In genomic region chr1:23934669-23935407, GRCm38 (mm10) we compare ENCODE assay signal across 12 mouse cellular contexts. TPM values are rescaled to one million over a fixed set of nuclear protein-coding genes. Genes with fewer than 3 reads are reported as not detected.
DNase-seq lines count a peak whose midpoint lies in the region; TF ChIP-seq lines count a peak whose summit lies in the region.
"Had no signal": no experiment of that assay in that cellular context is flagged by ENCODE, and none has a peak within 500 bp of the region (broad histone marks: within the 10 kb centered on the region; RNA-seq: fewer than 3 reads in every experiment).

No protein-coding gene starts in this region.

- H3K79me2 ChIP-seq in heart, adult 2 months (replicated peaks; ENCODE audit: control insufficient read depth, insufficient read depth, low read length): no peaks in the 10 kb centered on the region

- no peak for TF ChIP-seq POLR2A in heart, adult 2 months (IDR thresholded peaks at IDR 0.05; ENCODE audit: insufficient read depth, low read depth, low read length)

- H3K9ac ChIP-seq in heart, adult 2 months (ENCODE audit: low read depth, low read length): no peak overlapping the region
- H3K9ac ChIP-seq: liver, embryonic 14.5 days had no signal

- H3K36me3 ChIP-seq in heart, adult 2 months (ENCODE audit: control insufficient read depth, insufficient read depth, low read length): no peaks in the 10 kb centered on the region

- intact Hi-C loops in left cerebral cortex, postnatal 4 days (cut with DNase I): loop anchor here (10.0 kb wide), 1 partner anchor 50 kb away; no protein-coding TSS in a partner anchor
- intact Hi-C loops in heart, adult 2 months (cut with DNase I): no loop called here

- TF ChIP-seq CTCF in heart, adult 2 months (IDR thresholded peaks at IDR 0.05): no peak

- no peaks in the 10 kb centered on the region for H3K27me3 ChIP-seq in heart, adult 2 months (ENCODE audit: control insufficient read depth, insufficient read depth, low read length)

- no peak overlapping the region for H3K4me3 ChIP-seq in heart, adult 2 months

- H3K27ac ChIP-seq in heart, adult 2 months: no peak overlapping the region
- H3K27ac ChIP-seq: liver, embryonic 14.5 days; macrophage; stomach, postnatal 0 days had no signal

- TF ChIP-seq EP300 in heart, adult 2 months (IDR thresholded peaks at IDR 0.05; ENCODE audit: insufficient read depth, low read depth, low read length): no peak

- peak; percentile 26 to 53 for DNase-seq in left cerebral cortex, adult 18-20 months (ENCODE audit: low spot score in 2 of 2)
- no peak for DNase-seq in left cerebral cortex, postnatal 4 days
- peak; percentile 28 for DNase-seq in ZHBTc4 (ENCODE audit: low read depth, low spot score)
- DNase-seq in frontal cortex, postnatal 14 days (ENCODE audit: low spot score in 2 of 2): peak; percentile 19 to 34
- peak; percentile 41 to 57 for DNase-seq in right cerebral cortex, adult 2 months (ENCODE audit: low spot score in 2 of 2)
- no peak for DNase-seq in heart, adult 2 months
- DNase-seq in neural tube, embryonic 10.5 days (ENCODE audit: extremely low spot score, low spot score): no peak
- DNase-seq: cerebellum, adult 8-10 months; kidney, adult 11 months had no signal

- H3K4me1 ChIP-seq in heart, adult 2 months (ENCODE audit: control insufficient read depth, insufficient read depth, low read length): no peaks in the 10 kb centered on the region

- 57% methylated on average over 8 of the region's 8 CpGs for WGBS in heart, adult 2 months

RNA-seq across cellular contexts. Expression of gene Smap1, which starts 12.7 kb away (rescaled TPM):
- total RNA-seq in left cerebral cortex, adult 18-20 months (2021): 100 to 1,000 TPM; 140 to 143 TPM
- total RNA-seq in left cerebral cortex, postnatal 4 days (2021): 100 to 1,000 TPM; 207 to 219 TPM
- total RNA-seq in heart, adult 2 months (2021): 10 to 100 TPM; 19.1 to 20.0 TPM
- 21.6 and 37.0 TPM in 2 replicates for polyA plus RNA-seq in heart, adult 2 months (2012; rRNA removed)

Comparison
In these comparisons a context has a peak if more than half of its experiments do, and no peak if none do; other contexts are left out.
1. DNase-seq: peak in left cerebral cortex, adult 18-20 months (2 of 2), ZHBTc4 (single experiment), frontal cortex, postnatal 14 days (2 of 2) and right cerebral cortex, adult 2 months (2 of 2); none in left cerebral cortex, postnatal 4 days (single experiment), heart, adult 2 months (0 of 2) and neural tube, embryonic 10.5 days (single experiment).
2. RNA of gene Smap1, which starts 12.7 kb away (total RNA-seq): 207 to 219 TPM in left cerebral cortex, postnatal 4 days and 140 to 143 TPM in left cerebral cortex, adult 18-20 months; 19.1 to 20.0 TPM in heart, adult 2 months; every median in the first group is over 4 times any median in the second.